Mouse (Mus musculus): ENCODE data around the gene Coasy.
A peak's percentile ranks its signal among the peaks of the same experiment; 100 is the strongest.

The Coasy gene

GRCm38 (mm10) chr11:101062971-101063675 is 19.2 kb upstream of the Coasy start:
- DNase-seq (ENCODE audit: low spot score in 2 of 2): no peak

GRCm38 (mm10) chr11:101063676-101064327 is 18.6 kb upstream of the Coasy start:
- DNase-seq (ENCODE audit: low spot score in 2 of 2): peak; percentile 80 to 81

GRCm38 (mm10) chr11:101064462-101064861 is 17.9 kb upstream of the Coasy start:
- no peak for DNase-seq (ENCODE audit: low spot score in 2 of 2)

GRCm38 (mm10) chr11:101065002-101065401 is 17.4 kb upstream of the Coasy start:
- DNase-seq (ENCODE audit: low spot score in 2 of 2): no peak

- peak; percentile 76 to 88 for DNase-seq (ENCODE audit: low spot score in 2 of 2)
Observed at GRCm38 (mm10) chr11:101066549-101067412, 15.6 kb upstream of the Coasy start.

- peak; percentile 88 to 91 for DNase-seq (ENCODE audit: low spot score in 2 of 2)
Observed at GRCm38 (mm10) chr11:101069391-101070188, 12.8 kb upstream of the Coasy start, which contains the start of gene Naglu. Gene Naglu, plus strand, starts transcription at chr11:101070012.

GRCm38 (mm10) chr11:101070189-101070527 is 12.2 kb upstream of the Coasy start:
- no peak for DNase-seq (ENCODE audit: low spot score in 2 of 2)

- no peak for DNase-seq (ENCODE audit: low spot score in 2 of 2)
Observed at GRCm38 (mm10) chr11:101070987-101071386, 11.4 kb upstream of the Coasy start.

- DNase-seq (ENCODE audit: low spot score in 2 of 2): no peak
Observed at GRCm38 (mm10) chr11:101071810-101072428, 10.4 kb upstream of the Coasy start.

GRCm38 (mm10) chr11:101078121-101078520 is 4.2 kb upstream of the Coasy start, which contains the start of gene Hsd17b1:
Gene Hsd17b1, plus strand, starts transcription at chr11:101078411.
- DNase-seq (ENCODE audit: low spot score in 2 of 2): no peak

GRCm38 (mm10) chr11:101079746-101080145 is 2.6 kb upstream of the Coasy start:
- peak in 1 of 2 experiments; percentile 47 for DNase-seq (ENCODE audit: low spot score in 2 of 2)

- no peak for DNase-seq (ENCODE audit: low spot score in 2 of 2)
Observed at GRCm38 (mm10) chr11:101080421-101080820, 1.9 kb upstream of the Coasy start.

- no peak for DNase-seq (ENCODE audit: low spot score in 2 of 2)
Observed at GRCm38 (mm10) chr11:101081659-101082058, 706 bp upstream of the Coasy start.

- no peak for DNase-seq (ENCODE audit: low spot score in 2 of 2)
Observed at GRCm38 (mm10) chr11:101083083-101083697, 825 bp downstream of the Coasy start.

GRCm38 (mm10) chr11:101084246-101084645 is 1.9 kb downstream of the Coasy start:
- no peak for DNase-seq (ENCODE audit: low spot score in 2 of 2)

GRCm38 (mm10) chr11:101084811-101085210 is 2.4 kb downstream of the Coasy start:
- DNase-seq (ENCODE audit: low spot score in 2 of 2): no peak

- no peak for DNase-seq (ENCODE audit: low spot score in 2 of 2)
Observed at GRCm38 (mm10) chr11:101085617-101086322, 3.4 kb downstream of the Coasy start.

- DNase-seq (ENCODE audit: low spot score in 2 of 2): no peak
Observed at GRCm38 (mm10) chr11:101086323-101086674, 3.9 kb downstream of the Coasy start.

- DNase-seq (ENCODE audit: low spot score in 2 of 2): peak; percentile 81 to 84
Observed at GRCm38 (mm10) chr11:101086756-101087681, 4.7 kb downstream of the Coasy start, which contains the start of gene Mlx. Gene Mlx, plus strand, starts transcription at chr11:101087277.
